Mouse (Mus musculus): ENCODE measurements around the gene Osbp. TPM values are rescaled to one million over a fixed set of nuclear protein-coding genes. Genes with fewer than 3 reads are reported as not detected.

Osbp gene
- polyA plus RNA-seq, 1 experiment from 2014 or later, result 2.9 TPM

GRCm38 (mm10) chr19:12008410-12009380 is 43.0 kb downstream of the Osbp start:
- peak; percentile 32 for DNase-seq (ENCODE audit: low spot score)
- WGBS, result 21% methylated on average over 17 of the region's 17 CpGs
- Histone ChIP-seq H3K4me3 (peak overlapping the region; percentile 66), H3K4me1 (replicated peaks) (peaks cover 32% of the 10 kb centered on the region), H3K36me3 (no peaks in the 10 kb centered on the region), H3K27me3 (ENCODE audit: insufficient read depth, poor library complexity, severe bottlenecking) (no peaks in the 10 kb centered on the region; the same call in 1 of the 2 replicates), H3K27ac (no peak overlapping the region), H3K9me3 (no peaks in the 10 kb centered on the region)

GRCm38 (mm10) chr19:12009501-12010280 is 44.0 kb downstream of the Osbp start:
- no peaks in the 10 kb centered on the region for H3K36me3 ChIP-seq
- H3K4me1 ChIP-seq (replicated peaks), result peaks cover 27% of the 10 kb centered on the region
- peak; percentile 83 for DNase-seq (ENCODE audit: low spot score)
- peak overlapping the region; percentile 95 for H3K27ac ChIP-seq
- no peaks in the 10 kb centered on the region for H3K9me3 ChIP-seq
- WGBS, result under 1% methylated on average over 24 of the region's 24 CpGs
- H3K4me3 ChIP-seq, result peak overlapping the region; percentile 69
- H3K27me3 ChIP-seq (ENCODE audit: insufficient read depth, poor library complexity, severe bottlenecking), result no peaks in the 10 kb centered on the region; the same call in 1 of the 2 replicates

DNA sequence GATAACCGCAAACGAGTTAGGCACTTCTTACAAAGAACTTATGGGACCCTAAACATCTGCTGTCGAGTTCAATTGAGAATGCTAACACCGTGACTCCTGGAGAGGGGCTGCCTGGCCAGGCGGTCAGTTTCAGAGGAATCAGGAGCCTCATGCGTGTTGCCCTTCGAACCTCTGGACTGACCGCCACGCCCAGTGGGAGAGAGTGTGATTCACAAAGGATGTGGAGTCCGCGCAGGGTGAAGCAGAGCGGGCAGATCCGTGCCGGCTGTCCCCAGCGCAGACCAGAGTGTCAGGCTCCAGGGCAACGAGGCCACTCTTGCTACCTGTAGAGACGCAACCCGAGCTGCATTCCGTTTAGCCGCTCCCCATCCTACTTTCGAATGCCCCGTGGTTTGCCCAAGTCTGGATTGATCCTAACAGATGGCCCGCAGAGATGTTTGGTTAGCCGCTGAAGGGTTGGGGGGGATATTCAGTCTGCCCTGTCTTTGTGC is 44.6 kb downstream of the Osbp start:
- Histone ChIP-seq H3K9me3 (no peaks in the 10 kb centered on the region), H3K36me3 (no peaks in the 10 kb centered on the region), H3K27ac (peak overlapping the region; percentile 95), H3K4me3 (peak overlapping the region; percentile 69), H3K4me1 (replicated peaks) (peaks cover 25% of the 10 kb centered on the region), H3K27me3 (ENCODE audit: insufficient read depth, poor library complexity, severe bottlenecking) (no peaks in the 10 kb centered on the region; the same call in 1 of the 2 replicates)
- DNase-seq (ENCODE audit: low spot score), result peak; percentile 87
- WGBS, result under 1% methylated on average over 24 of the region's 24 CpGs

DNA sequence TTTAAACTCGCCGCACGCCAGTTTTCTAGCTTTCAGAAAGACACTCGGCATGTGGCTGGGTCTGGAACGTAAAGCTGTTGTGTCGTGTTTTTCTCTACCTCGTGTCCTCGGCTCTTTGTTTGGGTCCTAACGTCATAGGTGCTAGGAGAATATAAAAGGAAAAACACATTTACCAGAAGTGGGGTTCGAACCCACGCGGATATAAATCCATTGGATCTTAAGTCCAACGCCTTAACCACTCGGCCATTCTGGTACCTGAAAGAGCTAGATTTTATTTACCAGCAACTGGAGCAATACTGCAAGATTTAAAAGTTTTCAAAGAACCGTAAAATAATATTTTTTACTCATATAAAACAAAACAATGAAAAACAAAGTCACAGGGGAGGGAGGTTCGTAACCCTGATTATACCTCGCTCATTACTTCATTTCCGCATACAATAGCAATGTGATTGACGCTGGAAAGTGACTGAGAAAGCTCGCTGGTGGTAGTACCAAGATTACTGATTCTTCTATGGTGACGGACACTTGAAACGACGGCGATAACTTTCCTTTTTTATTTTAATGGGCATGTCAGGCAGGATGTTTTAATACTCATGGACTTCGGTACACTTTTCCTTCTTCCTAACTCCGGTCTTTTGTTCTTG is 45.3 kb downstream of the Osbp start:
- WGBS, result under 1% methylated on average over 26 of the region's 26 CpGs
- Histone ChIP-seq H3K4me3 (peak overlapping the region; percentile 69), H3K4me1 (replicated peaks) (peaks cover 25% of the 10 kb centered on the region), H3K36me3 (no peaks in the 10 kb centered on the region), H3K27ac (peak overlapping the region; percentile 95), H3K27me3 (ENCODE audit: insufficient read depth, poor library complexity, severe bottlenecking) (no peaks in the 10 kb centered on the region; the same call in 1 of the 2 replicates), H3K9me3 (no peaks in the 10 kb centered on the region)
- DNase-seq (ENCODE audit: low spot score), result peak; percentile 72

DNA sequence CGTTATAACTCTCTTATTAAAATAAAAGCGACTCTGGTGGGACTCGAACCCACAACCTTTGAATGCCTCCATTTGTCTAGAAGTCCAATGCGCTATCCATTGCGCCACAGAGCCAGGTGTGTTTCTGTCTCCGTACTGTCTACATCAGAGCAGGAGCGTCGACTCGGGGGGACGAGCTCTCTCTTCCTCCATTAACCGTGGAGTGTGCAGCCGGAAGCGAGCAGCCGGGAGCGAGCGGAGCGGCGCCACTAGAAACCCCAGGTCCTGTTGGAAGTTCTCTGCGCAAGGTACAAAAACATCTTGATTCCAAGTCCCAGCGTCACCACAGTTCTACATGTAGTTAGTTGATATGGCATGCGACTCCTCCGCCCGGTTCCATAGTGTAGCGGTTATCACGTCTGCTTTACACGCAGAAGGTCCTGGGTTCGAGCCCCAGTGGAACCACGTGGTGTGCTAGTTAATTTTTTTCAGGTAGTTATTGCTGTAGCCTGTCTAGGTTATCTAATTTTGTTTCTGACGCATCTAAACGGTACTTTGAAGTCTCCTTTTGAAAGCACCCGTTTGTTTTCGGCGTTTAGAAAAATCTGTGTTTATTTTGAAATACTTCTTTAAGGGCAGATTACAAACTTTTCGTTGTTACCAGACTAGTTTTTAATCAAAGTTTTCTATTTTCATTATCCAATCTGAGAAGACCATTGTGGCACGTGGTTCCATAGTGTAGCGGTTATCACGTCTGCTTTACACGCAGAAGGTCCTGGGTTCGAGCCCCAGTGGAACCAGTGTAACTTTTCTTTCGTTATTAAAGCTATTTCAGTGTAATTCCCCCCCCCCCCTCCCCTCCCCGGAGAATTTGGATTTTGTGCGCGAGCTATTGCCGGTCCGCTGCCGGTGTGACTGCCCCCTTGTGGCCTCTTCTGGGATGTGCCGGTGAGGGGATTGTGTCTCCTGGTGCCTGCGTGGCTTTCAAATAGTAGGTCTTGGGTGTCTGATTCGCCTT is 46.1 kb downstream of the Osbp start:
- DNase-seq (ENCODE audit: low spot score), result peak; percentile 96
- Histone ChIP-seq H3K4me1 (replicated peaks) (peaks cover 20% of the 10 kb centered on the region), H3K27me3 (ENCODE audit: insufficient read depth, poor library complexity, severe bottlenecking) (no peaks in the 10 kb centered on the region; the same call in 1 of the 2 replicates), H3K36me3 (no peaks in the 10 kb centered on the region), H3K27ac (peak overlapping the region; percentile 95; the same call in 1 of the 2 replicates), H3K4me3 (peak overlapping the region; percentile 69), H3K9me3 (no peaks in the 10 kb centered on the region)
- under 1% methylated on average over 49 of the region's 49 CpGs for whole genome bisulfite sequencing

GRCm38 (mm10) chr19:12012615-12013014 is 46.9 kb downstream of the Osbp start:
- 1% methylated on average over 10 of the region's 10 CpGs for WGBS
- H3K27me3 ChIP-seq (ENCODE audit: insufficient read depth, poor library complexity, severe bottlenecking), result no peaks in the 10 kb centered on the region
- DNase-seq (ENCODE audit: low spot score), result no peak
- peak overlapping the region; percentile 69 for H3K4me3 ChIP-seq
- peaks cover 13% of the 10 kb centered on the region for H3K4me1 ChIP-seq (replicated peaks)
- H3K36me3 ChIP-seq, result no peaks in the 10 kb centered on the region
- no peaks in the 10 kb centered on the region for H3K9me3 ChIP-seq
- peak overlapping the region; percentile 84 for H3K27ac ChIP-seq

GRCm38 (mm10) chr19:12013228-12013627 is 47.5 kb downstream of the Osbp start:
- peak overlapping the region; percentile 69 for H3K4me3 ChIP-seq
- peaks cover 7% of the 10 kb centered on the region; the same call in 1 of the 2 replicates for H3K4me1 ChIP-seq (replicated peaks)
- H3K27ac ChIP-seq, result peak overlapping the region; percentile 84
- under 1% methylated on average over 9 of the region's 12 CpGs for WGBS
- peak; percentile 47 for DNase-seq (ENCODE audit: low spot score)
- H3K9me3 ChIP-seq, result no peaks in the 10 kb centered on the region
- H3K27me3 ChIP-seq (ENCODE audit: insufficient read depth, poor library complexity, severe bottlenecking), result no peaks in the 10 kb centered on the region
- H3K36me3 ChIP-seq, result no peaks in the 10 kb centered on the region

DNA sequence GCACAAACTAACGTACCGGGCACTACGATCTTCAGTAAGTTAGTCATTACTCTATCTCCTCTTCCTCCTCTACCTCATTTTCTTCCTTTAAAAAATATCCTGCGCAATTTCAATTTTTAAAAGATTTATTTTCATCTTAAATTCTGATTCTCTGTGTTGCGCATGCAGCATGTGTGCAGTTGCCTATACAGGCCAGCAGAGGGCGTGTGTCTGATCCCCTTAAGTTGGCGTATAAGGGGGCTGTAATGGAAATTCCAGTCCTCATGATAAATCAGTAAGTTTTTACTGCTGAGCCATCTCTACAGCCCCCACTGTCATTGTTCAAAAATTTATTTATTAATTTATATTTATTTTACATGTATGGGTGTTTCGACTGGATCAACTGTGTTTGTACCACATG is 50.0 kb downstream of the Osbp start:
- Histone ChIP-seq H3K27ac (no peak overlapping the region), H3K36me3 (no peaks in the 10 kb centered on the region), H3K9me3 (no peaks in the 10 kb centered on the region), H3K27me3 (ENCODE audit: insufficient read depth, poor library complexity, severe bottlenecking) (no peaks in the 10 kb centered on the region), H3K4me3 (no peak overlapping the region), H3K4me1 (replicated peaks) (peaks cover 6% of the 10 kb centered on the region)
- no peak for DNase-seq (ENCODE audit: low spot score)
- WGBS, result 70% methylated on average over 8 of the region's 8 CpGs

- 51% methylated on average over 4 of the region's 4 CpGs for WGBS
- no peak overlapping the region for H3K4me3 ChIP-seq
- H3K9me3 ChIP-seq, result no peaks in the 10 kb centered on the region
- no peaks in the 10 kb centered on the region for H3K36me3 ChIP-seq
- peaks cover 6% of the 10 kb centered on the region for H3K4me1 ChIP-seq (replicated peaks)
- no peaks in the 10 kb centered on the region for H3K27me3 ChIP-seq (ENCODE audit: insufficient read depth, poor library complexity, severe bottlenecking)
- DNase-seq (ENCODE audit: low spot score), result no peak
- H3K27ac ChIP-seq, result no peak overlapping the region
These were observed 50.5 kb downstream of the Osbp start for GRCm38 (mm10) chr19:12016192-12016591.

GRCm38 (mm10) chr19:12024149-12024548 is 58.4 kb downstream of the Osbp start:
- Histone ChIP-seq H3K27me3 (ENCODE audit: insufficient read depth, poor library complexity, severe bottlenecking) (no peaks in the 10 kb centered on the region), H3K36me3 (no peaks in the 10 kb centered on the region), H3K4me3 (no peak overlapping the region), H3K4me1 (replicated peaks) (peaks cover 2% of the 10 kb centered on the region; the same call in 1 of the 2 replicates), H3K9me3 (no peaks in the 10 kb centered on the region), H3K27ac (no peak overlapping the region)
- no peak for DNase-seq (ENCODE audit: low spot score)
- 93% methylated on average over 4 of the region's 4 CpGs for WGBS

- Histone ChIP-seq H3K27ac (no peak overlapping the region), H3K36me3 (no peaks in the 10 kb centered on the region), H3K9me3 (no peaks in the 10 kb centered on the region), H3K4me3 (no peak overlapping the region), H3K27me3 (ENCODE audit: insufficient read depth, poor library complexity, severe bottlenecking) (no peaks in the 10 kb centered on the region), H3K4me1 (replicated peaks) (no peaks in the 10 kb centered on the region)
- 89% methylated on average over 3 of the region's 3 CpGs for WGBS
- DNase-seq (ENCODE audit: low spot score), result no peak
These were observed 59.6 kb downstream of the Osbp start for GRCm38 (mm10) chr19:12025333-12025732.
